Mouse (Mus musculus) frontal cortex, postnatal 36 days (tissue): ENCODE data around the gene Cuedc2.

Source experiments
- DNase-seq, 2 experiments: peaks; one replicate each; pipeline ENCODE4 v3.0.0; 2022; ENCODE audit warnings: low spot score in 2 of 2

Cuedc2 gene

GRCm38 (mm10) chr19:46321101-46321943 is 17.2 kb downstream of the Cuedc2 start:
- DNase-seq: peak; percentile 52 to 61

DNA sequence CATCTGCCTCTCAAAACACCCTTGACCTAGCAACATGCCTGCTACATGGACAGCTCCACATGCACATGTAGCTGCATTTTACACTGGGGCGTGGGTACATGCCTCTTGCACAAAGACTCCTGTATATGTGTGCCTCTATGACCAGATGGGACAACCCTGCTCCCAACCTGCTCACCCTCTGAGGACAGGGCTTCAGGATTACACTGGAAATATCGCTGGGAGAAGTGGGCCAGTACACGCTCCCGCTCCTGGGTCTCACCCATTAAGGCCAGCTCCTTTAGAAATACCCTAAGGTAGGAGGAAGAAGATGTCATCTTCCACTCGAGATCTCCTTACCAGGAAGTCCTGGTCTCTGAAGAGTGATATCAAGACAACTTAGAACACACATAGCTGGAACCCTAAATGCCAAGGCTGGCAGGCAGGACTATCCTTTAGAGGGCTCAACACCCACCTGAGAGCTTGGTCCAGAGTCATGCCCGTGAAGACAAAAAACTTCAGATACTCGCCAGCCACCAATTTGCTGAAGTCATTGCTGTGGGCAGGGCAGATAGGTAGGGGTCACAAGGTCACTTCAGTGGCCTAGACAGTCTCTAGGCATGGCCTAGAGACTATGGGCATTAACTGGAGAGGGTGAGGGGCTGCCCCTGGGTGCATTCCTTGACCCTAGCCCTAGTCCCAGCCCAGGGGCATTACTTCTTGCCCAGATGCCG is 18.3 kb downstream of the Cuedc2 start:
- no peak for DNase-seq

- peak; percentile 92 to 96 for DNase-seq
These were observed 19.7 kb downstream of the Cuedc2 start for GRCm38 (mm10) chr19:46318586-46319378.

DNA sequence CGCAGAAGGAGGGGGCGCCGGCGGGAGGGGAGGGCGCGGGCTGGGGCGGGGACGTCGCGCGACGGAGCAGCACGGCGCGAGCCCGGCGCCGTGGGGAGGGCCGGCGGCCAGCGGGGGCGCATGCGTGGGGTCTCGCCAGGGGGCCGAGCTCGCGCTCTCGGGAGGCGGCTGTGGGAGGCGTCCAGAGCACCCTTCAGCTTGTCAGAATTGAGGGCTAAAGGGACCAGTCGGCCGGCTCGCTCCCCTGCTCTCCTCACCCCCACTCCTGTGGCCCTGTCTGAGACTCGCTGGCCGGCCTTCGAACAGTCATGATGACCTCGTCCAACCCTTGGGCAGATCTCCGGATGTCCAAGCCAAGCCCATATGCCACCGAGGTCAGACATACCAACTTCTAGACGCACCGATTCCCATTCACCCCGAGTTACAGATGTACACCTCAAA is 20.5 kb downstream of the Cuedc2 start:
- DNase-seq: peak; percentile 51 to 64

- DNase-seq: peak in 1 of 2 experiments; percentile 18
These were observed 21.0 kb downstream of the Cuedc2 start for GRCm38 (mm10) chr19:46317546-46317885.

DNA sequence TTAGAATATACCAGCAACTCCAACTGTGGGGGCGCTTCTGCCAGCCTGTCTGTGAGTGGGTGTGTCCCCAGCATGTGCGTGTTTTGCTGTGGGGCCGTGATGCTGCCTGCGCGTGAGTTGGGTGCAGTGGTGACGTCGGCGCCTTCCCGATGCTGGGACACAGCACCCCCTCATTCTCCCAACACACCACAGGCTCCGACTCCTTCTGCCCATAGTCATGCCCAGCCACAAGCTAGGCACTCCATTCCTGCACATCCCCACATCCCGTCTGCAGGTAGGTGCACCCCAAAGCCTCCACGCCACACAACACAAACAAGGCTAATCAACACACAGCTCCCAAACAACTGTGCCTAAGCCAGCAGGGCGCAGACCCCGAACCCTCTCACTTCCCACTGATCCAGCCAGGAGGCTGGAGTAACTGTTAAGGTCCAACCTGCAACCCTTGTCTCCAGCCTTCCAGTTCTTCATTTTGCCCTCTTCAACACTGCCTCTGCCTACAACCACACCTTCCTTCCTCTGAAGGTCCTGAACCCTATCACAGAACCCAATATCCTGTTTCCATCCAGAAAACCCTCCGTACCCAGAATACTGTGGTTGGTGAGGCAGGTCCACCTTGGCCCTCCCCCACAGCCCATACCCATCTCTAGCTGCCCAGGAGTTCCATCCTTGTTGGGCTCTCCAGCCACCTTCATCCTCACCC is 21.5 kb downstream of the Cuedc2 start:
- peak; percentile 81 to 86 for DNase-seq

DNA sequence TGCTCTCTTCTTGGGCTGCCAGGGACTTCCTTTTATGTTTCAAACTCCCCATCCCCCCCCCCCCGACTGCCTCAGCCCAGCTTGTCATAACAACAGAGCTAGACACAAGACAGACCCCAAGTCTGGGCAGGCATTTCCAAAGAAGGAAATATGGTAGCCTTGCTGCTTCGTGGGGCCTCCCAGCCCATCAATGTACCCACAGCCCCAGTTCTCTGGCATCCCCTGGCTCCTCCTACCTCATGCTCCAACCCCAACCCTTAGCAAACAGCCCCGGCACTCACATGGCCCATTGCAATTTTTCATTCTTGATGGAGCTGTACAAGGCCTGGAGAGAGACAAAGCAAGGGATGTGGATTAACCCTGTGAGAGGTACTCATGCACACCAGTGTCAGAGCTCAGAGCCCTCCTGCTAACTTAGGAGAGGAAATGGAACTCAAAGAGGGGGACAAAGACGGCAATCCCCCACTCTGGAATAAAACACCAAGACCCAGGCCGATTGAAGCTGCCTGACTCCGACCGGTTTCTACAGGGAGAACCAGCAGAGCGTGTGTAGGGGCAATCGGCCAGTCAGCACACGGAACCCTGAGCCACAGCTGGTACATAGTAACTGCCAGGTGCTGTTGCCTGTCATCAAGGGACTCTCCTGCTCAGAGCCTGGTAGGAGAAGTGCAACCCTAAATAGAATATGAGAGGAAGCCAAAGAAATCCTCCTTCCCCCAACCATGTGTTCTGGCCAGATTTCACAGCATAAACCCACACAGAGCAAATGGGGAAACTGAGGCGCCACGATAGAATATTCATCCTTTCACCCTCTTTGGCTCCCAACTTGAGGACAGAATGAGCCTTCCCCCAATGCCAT is 22.5 kb downstream of the Cuedc2 start:
- peak in 1 of 2 experiments; percentile 30 for DNase-seq

- DNase-seq: peak in 1 of 2 experiments; percentile 17
These were observed 23.4 kb downstream of the Cuedc2 start for GRCm38 (mm10) chr19:46314872-46315742.

GRCm38 (mm10) chr19:46314151-46314601 is 24.3 kb downstream of the Cuedc2 start:
- no peak for DNase-seq

DNA sequence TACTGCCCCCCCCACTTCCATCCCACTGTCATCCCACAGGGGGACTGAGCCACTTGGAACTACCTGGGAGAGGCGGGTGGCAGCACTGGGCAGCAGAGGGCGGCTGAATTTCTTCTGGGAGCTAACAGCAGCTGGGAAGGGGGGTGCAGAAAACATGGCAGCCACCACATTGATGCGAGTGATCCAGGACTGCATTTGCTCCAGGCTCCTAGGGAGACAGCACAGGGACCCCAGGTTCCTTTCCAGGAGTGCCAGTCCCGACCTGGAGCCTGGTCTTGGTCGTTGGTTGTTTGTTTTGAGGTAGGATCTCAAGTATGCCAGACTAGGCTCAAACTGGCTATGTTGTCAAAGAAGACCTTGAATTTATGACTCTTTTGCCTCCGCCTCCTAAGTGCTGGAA is 24.9 kb downstream of the Cuedc2 start:
- no peak for DNase-seq

DNA sequence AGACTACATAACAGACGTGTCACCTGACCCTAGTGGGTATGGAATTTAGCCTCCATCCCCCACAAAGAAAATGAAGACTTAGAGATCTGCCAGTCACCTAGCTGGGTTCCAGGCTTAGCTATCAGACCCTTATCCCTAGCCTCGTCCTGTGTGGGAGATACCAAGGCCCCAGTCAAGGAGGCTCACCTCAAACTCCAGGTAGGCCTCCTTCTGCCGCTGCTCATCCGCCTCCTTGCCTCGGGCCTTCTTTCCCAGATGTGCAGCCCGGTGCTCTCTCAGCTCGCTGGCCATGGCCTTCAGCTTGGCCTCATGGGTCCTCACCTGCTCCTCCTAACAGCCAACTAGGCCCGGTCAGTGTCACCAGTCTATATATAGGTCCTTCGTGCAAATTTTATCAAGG is 25.4 kb downstream of the Cuedc2 start:
- DNase-seq: no peak

GRCm38 (mm10) chr19:46312566-46312965 is 25.9 kb downstream of the Cuedc2 start:
- DNase-seq: no peak

GRCm38 (mm10) chr19:46311341-46311740 is 27.2 kb downstream of the Cuedc2 start:
- no peak for DNase-seq

DNA sequence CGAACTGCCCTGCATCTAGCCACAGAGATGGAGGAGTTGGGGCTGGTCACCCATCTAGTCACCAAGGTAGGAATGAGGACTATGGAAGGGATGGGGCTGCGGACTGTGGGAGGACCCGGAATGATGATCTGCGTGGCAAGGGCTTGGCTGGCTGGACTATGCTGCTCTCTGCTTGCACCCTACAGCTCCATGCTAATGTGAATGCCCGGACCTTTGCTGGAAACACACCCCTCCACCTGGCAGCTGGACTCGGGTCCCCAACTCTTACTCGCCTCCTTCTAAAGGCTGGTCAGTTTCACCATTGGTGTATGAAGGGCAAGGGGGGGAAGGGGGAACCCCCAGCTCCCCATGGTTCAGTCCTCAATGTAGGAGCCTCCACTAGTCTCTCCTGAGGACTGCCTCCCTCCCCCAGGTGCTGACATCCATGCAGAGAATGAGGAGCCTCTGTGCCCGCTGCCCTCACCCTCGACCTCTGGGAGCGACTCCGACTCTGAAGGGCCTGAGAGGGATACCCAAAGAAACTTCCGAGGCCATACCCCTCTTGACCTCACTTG is 28.1 kb downstream of the Cuedc2 start:
- peak in 1 of 2 experiments; percentile 1 for DNase-seq

DNA sequence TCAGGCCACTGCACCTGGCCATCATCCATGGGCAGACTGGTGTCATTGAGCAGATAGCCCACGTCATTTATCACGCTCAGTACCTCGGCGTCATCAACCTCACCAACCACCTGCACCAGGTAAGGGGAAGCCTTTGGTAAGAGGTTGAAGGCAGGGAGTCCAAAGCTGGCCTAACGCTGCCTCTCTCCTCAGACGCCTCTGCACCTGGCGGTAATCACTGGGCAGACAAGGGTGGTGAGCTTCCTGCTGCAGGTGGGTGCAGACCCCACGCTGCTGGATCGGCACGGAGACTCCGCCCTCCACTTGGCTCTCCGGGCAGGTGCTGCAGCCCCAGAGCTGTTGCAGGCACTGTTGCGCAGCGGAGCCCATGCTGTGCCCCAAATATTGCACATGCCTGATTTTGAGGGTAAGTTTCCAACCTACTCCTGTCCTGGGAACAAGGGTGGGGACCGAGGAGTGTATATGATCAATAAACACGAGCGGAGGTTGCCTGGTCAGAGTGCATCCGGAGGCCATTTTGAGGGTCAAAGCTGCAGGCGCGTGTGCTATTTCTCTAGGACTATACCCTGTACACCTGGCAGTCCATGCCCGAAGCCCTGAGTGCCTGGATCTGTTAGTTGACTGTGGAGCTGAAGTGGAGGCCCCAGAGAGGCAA is 28.7 kb downstream of the Cuedc2 start:
- peak in 1 of 2 experiments; percentile 5 for DNase-seq

DNA sequence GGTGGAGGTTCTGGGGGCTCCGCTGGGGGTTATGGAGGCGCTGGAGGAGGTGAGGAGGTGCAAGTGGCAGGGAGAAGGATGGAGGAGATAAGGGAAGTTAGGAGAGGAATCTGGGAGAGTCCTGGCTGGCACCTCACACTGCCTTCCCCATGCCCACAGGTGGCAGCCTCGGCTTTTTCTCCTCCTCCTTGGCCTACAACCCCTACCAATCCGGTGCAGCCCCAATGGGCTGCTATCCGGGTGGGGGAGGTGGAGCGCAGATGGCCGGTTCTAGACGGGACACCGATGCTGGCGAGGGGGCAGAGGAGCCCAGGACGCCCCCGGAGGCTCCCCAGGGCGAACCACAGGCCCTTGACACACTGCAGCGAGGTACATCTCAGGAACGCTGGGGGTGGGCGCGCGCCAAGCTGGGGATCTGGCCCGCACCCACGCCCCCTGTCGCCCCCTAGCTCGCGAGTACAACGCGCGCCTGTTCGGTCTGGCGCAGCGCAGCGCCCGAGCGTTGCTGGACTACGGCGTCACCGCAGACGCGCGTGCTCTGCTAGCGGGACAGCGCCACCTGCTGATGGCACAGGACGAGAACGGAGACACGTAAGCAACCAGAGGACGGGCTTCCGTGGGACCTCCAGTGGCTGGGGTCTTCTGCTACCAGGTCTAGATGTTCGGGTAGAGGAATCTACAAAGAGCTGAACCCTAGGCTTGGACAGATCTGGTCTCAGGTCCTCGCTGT is 29.6 kb downstream of the Cuedc2 start:
- peak; percentile 85 to 89 for DNase-seq

- DNase-seq: no peak
These were observed 30.2 kb downstream of the Cuedc2 start for GRCm38 (mm10) chr19:46308303-46308702.

DNA sequence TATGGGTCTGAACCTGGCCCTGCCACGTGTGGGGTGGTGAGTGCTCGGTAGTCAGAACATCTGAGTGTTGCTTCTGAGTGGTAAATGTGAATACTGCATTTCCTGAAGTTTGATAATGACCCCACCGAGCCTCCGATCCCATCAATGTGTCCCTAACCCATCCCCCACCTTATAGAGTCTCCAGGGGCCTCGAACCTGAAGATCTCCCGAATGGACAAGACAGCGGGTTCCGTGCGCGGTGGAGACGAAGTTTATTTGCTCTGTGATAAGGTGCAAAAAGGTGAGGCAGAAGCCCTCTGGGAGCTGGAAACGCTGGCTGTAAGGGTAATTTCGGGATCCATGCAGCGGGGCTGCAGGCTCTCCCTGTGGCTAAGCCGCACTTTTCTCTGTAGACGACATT is 30.7 kb downstream of the Cuedc2 start:
- DNase-seq: no peak
